Mouse (Mus musculus): ENCODE results near the gene Amacr. TPM values are rescaled to one million over a fixed set of nuclear protein-coding genes. Genes with fewer than 3 reads are reported as not detected.

The Amacr gene
- 10 to 100 TPM; 14.4 to 20.0 TPM for total RNA-seq (2021)
- long read RNA-seq, experiment 1, transcript Amacr-201 (5 exons, 2,577 nt): major isoform, 40 of 47 reads
- long read RNA-seq, experiment 1, partial matches to known transcripts: 3 of 47 reads
- long read RNA-seq, experiment 1, other reads (novel, unspliced or antisense): 4 of 47 reads
- long read RNA-seq, experiment 2, transcript Amacr-201 (5 exons, 2,577 nt): major isoform, 14 of 15 reads
- long read RNA-seq, experiment 2, partial matches to known transcripts: 0 of 15 reads
- long read RNA-seq, experiment 2, other reads (novel, unspliced or antisense): 1 of 15 reads

DNA sequence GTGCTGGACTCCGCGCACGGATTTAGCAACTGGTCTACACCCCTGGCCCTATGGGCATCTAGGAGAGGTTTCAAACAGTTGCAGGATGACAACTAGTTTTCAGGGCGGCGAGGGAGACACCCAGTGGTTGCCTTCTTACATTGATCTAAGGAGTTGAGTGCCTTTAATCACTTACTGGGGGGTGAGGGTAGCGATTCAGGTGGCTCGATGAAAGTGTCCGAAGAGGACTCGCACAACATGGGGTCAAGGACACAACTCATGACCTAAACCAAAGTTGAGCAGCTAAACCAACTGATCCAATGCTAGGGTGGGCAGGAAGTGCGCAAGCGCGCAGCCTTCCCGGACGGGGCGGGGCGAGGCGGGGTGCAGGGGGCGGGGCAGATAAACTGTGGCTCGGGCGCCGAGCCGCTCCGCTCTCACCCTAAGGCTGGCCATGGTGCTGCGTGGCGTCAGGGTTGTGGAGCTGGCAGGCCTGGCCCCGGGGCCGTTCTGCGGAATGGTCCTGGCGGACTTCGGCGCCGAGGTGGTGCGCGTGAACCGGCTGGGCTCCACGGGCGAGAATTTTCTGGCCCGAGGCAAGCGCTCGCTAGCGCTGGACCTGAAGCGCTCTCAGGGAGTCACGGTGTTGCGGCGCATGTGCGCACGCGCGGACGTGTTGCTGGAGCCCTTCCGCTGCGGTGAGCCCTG, at the start of gene Amacr:
TSS of gene Amacr (plus strand) at position 380 of the 687 bp plus-strand sequence.
- peak; percentile 92 to 94 for DNase-seq

DNA sequence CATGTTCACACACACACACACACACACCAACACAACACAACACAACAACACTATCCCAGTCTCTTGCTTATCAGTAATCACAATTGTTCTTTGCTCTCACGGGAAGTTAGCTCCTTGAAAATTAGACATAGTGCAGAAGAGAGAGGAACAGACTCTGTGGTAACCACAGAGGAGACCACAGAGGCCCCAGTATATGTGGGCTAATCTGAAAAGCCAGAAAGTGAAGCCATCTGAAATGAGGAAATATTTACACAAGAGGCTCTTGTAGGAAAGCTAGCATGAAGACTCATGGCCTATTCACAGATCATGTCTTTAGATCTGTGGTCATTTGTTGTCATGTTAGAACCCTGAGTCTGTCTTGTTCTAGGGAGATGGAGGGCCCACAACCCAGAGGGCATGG, 47.6 kb upstream of the Amacr start:
- DNase-seq: no peak

DNA sequence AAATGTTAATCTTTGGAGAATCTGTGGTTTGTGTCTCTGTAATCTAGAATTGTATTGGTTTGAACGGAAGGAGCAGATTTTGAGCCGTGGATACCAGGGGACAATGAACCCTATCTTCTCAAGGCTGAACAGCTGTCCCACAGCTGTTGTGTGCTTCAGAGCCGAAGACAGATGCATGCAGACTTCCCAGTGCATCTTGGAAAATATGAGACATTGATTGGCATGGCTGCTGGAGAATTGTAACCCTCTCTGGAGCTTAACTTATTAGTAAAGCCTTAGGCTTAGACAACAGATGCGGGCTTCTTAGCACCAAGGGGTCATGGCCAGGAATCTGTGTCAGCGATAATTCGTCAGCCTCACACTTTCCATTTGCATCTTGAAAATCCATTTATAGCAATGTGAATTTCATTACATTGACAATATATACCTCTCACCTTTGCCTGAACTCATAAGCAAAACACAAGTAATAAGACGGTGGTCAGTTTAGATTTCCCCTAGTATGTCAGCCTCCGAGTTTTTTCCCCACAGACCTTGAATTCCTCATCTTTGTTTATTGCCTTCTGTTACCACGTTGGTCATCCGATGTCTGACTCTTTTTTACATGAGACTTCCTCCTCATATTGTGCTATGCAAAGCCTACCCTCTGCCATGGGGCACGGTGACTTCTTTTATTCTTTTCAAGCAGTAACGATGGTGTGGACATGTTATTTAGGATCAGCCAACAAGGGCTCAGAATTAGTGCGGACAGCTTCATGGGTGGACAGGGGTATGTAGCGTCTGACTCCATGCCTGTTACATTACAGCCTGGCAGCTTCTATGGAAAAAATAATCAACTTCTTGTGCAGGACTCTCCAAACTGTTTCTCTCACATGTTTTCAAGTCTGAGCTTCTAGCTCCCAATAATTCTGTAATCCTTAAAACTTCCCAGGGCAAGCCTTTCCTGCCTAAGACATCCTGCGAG, 41.1 kb upstream of the Amacr start:
- no peak for DNase-seq

DNA sequence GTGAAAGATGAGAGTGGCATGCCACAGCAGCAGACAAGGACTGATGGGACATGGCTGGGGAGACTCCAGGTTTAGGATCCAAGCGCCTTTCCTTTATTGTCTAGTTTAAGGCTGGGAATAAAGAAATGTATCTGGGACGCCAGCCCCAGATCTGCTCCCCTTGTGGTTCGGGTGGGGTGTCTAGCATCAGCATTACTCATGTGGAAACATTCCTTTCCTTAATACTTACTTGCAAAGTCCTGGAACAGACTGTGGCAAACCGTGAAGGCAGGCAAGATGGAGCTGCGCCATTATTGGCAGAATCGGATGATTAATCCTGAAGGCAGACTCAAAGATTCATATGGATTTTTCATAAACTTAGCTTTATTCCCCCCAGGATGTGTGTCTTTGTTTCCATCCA, 39.7 kb upstream of the Amacr start:
- DNase-seq: no peak

DNA sequence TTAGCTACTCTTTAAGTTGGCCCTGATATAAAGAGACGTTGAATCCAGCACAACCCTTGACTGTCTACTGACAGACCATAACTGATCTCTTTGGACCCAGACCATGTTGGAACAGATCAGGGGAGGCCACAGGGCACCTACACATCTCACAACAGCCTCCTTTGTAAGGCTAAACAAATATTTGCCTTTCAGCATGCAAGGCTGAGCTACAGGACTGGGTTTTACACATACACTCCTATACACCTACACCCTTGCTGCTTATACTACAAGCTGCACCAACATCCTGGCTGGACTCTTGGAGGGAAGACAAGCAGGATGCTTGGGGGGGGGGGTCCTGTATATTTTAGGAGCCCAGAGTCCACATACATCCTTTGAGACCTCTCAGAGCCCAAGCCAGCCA, 33.7 kb upstream of the Amacr start:
- no peak for DNase-seq

DNA sequence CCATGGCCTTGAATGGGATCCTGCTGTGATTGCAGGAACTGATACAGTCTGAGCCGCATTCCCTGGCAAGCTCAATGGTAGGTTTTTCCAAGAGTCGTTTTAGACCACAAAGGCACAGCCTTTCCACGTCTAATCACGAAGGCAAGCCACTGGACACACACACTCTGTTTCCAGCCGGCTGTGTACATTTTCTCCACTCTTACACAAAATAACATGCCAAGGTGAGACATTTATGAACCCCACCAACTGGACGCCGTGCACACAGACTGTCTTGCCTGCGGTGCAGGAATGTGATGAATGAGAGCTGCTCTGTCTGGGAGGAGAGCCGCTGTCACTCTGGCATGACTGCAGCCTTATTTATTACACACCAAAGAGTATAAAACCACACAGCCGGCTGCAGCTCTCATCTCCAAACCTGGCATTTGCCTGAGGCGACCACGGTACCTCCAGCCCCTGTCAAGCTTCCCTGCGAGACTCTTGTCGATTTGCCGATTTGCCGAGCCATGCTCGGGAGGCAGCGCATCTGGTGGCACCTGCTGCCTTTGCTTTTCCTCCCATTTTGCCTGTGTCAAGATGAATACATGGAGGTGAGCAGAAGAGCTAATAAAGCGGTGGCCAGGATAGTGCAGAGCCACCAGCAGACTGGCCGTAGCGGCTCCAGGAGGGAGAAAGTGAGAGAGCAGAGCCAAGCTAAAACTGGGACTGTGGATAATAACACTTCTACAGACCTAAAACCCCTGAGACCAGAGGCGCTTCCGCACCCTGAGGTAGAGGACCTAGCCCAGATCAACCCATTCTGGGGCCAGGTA, 29.4 kb upstream of the Amacr start, which contains the start of gene C1qtnf3:
TSS of gene C1qtnf3 (plus strand) at position 382 of the 809 bp plus-strand sequence.
- DNase-seq: peak in 1 of 2 experiments; percentile 12

DNA sequence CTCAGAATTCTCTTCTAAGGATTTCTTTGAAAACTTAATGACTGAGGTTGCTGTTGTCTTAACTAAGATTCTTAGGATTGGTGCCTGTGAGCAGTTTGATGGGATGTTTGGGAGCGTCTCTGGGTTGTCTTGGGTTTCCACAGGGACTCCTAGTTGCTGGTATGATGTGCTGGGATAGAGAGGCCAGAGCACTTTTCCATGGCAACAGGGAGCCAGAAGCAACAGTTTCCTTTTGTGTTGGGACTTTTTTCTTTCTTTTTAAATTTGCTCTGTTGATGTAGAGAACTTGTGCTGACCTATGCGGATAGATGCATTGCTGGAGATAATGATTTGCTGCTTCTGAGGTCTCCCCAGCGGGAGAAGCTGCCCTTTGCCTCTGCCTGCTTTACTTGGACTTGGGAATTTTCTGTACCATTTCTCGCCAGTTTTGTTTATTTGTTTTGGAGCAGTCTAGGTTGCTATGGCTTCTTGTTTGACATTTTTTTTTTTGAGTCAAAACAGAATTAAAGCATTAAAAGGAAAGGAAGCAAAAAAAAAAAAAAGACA, 28.7 kb upstream of the Amacr start:
- no peak for DNase-seq

DNA sequence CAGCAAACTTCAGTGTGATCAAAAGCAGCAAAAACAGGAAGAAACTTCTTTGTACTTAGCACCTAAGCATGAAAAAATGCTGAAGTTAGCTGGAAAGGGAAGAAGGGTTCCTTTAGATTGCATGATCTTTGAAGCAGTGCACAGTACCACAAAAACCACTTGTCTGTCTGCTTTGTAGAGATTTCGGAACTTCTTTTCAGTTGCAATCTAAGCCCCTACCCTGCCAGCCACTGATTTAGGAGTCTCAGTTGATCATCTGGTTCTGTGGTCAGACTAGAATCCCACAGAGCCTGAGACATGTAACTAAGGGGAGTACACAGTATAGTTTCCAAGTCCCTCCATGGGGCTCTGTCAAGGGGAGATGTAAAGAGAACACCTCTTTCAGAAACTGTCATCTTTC, 28.1 kb upstream of the Amacr start:
- DNase-seq: no peak

DNA sequence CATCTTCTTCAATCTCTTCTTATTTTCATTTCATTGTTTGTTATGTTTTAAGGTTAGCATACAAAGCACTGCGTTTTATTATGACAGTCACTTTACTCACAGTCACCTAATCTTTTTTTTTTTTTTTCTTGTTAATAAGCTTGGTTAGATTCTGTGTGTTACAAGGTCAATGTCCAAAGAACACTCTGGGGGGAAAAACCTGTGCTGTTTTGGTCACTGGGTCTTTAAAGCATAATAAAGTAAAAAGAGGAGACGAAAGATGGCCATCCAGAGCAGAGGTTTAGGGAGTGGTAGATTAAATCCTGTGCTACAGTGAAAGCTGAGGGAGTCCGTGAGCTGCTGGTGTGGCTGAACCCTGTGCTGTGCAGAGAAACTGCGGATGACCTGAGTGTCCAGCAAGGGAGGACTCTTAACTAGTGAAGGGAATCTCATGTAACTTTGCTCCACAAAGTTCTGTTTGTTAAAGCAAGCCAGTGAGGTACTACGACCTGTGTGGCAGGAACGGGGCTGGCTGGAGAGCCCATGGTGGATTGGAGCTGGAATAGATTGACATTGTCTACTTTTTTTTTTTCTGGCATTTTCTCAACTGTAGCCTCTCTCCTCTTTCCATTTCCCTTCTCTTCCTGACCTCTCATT, 27.1 kb upstream of the Amacr start:
- no peak for DNase-seq

DNA sequence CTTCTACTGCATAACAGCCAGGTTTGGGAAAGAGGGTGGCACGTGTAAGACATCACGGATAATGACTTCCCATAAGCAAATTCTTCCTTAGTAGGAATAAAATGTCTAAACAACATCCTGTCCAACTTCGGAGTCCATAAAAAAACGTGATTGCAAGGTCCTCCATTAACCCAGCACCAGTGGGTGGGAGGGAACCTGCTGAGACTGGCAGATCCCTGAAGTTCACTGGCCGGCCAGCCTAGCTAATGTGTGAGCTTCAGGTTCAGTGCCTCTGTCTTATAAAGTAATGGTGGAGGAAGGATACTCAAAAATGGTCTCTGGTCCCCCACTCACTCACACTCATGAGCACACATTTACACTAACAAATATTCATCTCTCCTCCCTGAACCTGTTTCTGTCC, 26.4 kb upstream of the Amacr start:
- DNase-seq: no peak

DNA sequence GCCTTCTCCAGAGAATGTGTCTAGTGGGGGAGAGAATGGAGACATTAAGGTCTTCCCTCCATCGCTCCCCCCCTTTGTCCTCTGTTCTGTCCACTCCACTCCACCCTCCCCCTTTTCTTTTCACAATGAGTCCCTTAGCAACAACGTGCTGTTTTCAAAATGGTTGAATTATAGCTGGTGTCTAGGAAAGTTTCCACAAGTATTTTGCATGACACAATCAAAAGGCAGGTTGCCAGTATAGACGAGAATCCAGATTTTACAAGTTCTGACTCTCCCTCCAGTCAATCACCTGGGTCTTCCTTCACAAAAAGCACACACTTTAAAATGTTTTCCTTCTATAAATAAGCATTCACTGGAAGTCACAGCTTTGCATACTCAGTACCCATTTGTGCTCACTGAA, 24.9 kb upstream of the Amacr start:
- no peak for DNase-seq

DNA sequence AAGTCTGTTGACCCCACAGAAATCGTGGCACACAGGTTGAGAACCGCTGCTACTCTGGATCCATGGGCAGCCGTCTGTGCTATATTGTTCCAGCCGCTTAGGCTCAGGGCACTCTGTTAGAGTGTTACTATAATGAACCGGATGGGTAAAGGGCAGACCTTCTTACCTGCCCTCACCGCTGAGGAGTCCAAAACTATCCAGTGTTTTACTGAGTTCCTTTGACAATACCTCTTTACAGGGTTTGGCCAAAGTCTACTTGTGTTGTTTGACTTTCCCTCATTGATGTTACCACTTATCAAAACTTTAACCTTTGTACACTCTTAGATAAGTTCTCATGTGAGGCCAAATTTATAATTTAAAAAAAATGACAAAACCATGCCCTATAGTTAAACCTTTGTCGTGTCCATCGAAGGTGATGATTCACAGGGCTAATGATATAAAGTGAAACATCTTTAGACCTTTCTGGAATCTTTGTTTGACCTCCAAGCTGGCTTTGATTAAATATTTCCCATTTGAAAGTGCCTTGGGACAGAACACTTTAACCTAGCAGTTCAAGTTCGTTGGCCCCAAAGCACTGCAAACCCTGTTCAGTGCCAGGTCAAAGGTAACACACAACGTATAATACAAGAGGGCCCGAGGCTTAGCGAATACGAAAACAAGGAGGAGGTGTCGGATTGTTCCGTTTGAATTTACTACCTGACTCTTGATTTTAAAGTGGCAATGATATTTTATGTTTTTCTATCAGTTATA, 22.1 kb upstream of the Amacr start:
- no peak for DNase-seq

DNA sequence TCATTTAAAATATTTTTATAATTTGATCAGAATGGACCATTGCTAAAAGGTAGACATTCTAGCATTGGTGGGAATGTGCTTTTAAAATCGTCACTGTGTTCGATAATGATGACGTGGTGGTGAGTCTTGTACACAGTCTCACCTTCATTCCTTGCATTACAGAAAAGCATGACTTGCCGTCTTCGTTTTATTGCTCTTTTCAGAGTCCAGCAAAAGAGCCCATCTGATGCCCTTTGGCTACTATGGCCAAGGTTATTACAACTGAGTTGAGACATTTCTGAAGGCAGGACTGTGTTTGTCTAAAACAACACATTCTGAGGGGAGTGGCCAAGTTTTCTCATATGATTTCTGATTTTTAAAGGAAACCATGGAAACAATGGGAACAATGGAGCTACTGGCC, 21.3 kb upstream of the Amacr start:
- DNase-seq: no peak

DNA sequence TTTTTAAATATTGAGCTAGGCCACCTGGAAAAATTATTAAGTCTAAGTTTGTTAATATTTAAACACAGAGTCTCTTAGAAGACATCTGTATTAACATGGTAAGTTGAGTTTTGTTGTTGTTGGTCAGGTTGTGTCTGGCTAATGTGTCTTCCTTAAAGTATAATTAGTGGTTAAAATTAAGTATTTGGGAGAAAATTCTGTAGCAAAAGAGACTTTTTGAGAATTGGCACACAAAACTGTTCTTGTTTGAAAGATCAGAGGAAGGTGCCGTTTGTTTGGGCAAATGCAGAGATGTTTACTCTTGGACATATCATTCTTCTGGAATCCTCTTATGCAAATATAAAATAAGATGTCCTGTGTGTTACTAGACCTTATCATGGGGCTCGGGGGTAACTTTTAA, 19.0 kb upstream of the Amacr start:
- DNase-seq: no peak

DNA sequence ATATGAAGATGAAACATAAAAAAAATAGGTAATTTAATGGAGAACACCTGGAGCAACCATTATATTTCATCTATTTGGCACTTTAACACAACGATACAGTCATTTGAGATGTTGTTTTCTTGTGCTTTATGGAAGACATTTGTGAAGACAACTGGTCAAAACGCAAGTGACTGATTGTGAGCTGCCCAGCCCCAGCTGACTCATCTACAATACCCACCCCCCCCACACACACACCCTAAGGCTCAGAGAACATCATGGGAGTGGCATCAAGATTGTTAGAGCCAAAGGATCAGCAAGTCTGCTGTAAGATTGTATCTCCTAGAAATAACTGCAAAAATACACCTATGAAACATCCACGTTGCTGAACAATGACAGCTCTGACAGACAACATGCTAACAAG, 12.1 kb upstream of the Amacr start:
- DNase-seq: no peak

DNA sequence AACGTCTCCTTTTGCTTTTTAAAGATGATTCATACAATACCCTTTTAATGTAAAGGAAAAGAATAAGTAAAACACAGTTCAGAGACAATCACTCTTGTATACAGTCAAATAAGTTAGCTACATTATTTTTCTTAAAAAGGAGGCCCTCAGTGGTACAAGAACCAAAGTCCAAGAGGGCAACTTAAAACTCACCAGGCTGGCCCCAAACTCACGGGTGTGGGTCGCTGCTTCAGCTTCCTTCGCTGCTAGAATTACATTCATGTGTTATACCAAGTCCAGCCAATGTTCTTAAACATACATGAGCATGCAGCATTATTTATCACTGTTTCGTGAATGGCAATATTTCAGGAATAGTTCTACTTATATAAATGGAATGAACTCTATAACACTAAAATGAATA, 10.8 kb upstream of the Amacr start:
- no peak for DNase-seq

DNA sequence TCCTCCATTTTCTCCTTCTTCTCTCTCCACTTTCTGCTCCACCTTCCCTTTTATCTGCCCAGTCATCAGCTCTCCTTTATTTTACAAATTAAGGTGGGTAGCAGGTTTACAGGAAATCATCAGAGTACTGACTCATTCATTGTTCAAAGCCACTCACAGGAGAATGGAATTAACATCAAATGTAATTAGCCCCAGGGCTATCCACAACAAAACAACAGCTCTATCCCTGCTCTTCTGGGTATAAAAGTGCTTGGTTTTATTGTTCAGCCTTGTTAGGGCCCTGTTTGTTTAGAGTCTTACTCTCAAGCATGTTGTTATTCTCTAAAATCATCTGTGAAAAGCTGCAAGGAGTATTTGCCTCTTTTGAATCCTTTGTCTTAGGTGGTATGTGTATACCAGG, 4.4 kb upstream of the Amacr start:
- no peak for DNase-seq

DNA sequence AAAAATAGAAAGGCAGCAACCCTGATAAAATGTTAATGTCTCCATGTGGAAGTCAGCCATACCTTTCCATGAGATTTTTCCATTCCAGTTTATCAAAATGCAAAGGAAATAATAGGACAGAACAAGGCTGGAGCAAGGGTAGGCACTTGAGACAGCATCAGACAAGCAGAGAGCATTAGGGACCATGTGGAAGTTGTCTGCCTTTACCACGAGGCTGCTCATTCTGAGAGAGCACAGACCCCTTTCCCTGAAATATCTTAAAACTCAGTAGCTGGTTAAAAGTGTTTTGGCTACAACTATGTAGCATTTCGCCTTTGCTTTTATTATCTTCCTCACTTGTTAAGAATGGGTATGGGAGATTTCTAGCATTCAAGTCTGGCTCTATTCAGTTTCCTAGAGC, 844 bp upstream of the Amacr start:
- no peak for DNase-seq

DNA sequence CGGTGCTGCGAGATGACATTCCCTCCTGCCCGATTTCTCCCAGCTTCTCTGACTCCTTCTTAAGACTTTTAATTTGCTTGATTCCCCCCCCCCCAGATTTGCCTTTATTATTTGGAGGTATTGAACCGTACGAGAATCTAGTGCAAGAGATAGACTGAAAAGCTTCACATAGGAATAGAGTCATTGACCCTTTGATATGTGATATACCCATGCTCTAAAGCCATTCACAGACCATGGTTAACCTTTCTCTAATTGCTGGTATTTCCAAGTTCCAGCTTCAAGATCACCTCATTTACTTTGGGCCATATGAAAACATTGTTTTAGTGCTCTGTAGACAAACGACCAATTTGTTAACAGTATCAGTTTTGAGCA, 494 bp downstream of the Amacr start:
- no peak for DNase-seq

DNA sequence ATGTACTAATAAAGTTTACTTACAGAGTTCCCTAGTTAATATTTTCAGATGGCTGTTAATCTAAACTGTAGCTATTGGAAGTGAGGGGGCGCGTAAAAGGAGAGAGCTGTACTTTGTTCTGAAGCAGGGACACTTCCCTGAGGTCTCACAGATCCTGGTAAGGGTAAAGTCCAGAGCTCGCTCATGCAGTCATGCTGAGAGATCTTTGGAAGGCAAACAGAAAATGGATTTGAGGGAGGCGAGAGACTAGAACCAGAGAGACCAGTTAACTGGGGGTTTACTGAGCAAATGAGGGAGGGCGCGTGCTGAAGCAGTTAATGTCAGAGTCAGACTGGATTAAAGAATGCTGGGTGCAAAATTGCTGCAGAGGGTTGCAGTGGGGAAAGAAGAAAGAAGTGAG, 4.2 kb downstream of the Amacr start:
- DNase-seq: no peak

Measured in adrenal gland, postnatal 36 days (tissue).